Mouse (Mus musculus) neural tube, postnatal 0 days (tissue): Measurements from ENCODE around the gene Rusc1. TPM values are rescaled to one million over a fixed set of nuclear protein-coding genes. Genes with fewer than 3 reads are reported as not detected.

ENCODE experiments used
- polyA plus RNA-seq: library from polyadenylated mRNA; unstranded; fragments of >200 nt; fragmentation: Nextera tagmentation; extraction: Ambion mirVana; gene quantifications from 2 replicates; pipeline ENCODE4 v1.2.1, GENCODE M21; 2015

Rusc1 gene
- 99.3 and 116 TPM in 2 replicates for polyA plus RNA-seq

DNA sequence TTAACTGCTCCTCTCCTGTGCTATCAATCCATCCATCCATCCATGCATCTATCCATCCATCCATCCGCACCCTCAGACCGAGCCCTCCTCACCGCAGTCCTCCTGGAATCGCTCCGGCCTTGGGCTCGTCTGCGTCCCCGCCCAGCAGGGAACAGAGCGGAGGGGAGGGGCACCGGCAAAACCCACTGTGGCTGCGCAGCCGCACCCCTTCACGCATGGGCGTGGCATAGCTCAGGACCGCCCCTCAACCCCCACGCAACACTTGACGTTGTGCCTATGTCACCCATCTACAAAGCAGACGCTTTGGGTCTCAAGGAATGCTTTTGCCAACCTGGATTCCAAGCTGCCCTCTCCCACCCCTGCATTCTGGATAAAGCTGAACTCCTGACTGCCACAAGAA, at the start of gene Rusc1:
Gene Rusc1, minus strand, starts transcription at position 137 of the 400 bp plus-strand sequence.

DNA sequence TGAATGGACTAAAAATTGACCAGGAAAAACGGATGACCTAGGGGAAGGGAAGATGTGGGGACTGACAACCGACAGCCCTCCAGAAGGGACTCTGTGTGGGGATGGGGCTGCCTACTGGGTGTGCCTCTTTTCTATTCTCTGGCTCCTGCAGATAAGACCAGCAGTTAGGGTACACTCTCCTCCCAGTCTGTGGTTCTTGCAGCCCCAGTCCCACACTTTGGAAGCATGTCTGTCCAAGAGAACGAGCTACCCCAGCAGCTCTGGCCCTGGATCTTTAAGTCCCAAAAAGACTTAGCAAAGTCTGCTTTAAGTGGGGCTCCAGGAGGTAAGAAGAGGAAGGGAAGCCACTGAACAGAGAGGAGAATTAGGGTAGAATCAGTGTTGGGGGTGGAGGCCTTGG, 42.8 kb upstream of the Rusc1 start, which contains the start of gene Pklr:
Gene Pklr, plus strand, starts transcription at position 185 of the 400 bp plus-strand sequence.

DNA sequence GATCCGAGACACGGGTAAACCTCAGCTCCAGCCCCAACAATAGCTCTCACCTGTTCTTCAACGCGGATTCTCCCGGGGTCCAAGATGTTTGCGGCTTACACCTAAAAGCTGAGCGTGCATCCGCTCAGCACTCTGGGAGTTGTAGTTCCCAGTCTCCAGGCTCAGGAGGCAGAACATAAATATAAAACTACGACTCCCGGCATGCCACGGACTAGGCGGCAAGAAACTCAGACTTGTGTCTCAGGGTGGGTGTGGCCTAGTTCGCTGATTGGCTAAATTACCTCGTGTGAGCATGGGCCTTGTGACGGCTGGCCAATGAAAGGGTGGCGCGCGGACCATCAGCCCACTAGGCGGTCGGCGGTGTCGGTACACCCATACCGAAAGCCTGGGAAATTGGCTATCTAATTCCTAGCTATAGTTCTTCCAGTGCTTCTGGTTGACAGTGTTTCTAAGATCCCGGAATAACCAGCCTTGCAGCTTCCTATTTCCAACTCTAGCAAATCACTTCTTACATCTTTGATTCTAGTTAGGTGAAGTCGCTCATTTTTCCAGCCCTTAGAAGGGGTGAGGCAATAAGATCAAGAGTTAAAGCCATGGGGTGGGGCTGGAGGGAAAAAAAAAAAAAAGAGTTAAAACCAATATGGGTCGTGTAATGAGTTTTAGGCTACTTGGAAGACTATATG, 8.8 kb upstream of the Rusc1 start, which contains the start of gene Fdps:
Gene Fdps, minus strand, starts transcription at position 148 of the 683 bp plus-strand sequence.

DNA sequence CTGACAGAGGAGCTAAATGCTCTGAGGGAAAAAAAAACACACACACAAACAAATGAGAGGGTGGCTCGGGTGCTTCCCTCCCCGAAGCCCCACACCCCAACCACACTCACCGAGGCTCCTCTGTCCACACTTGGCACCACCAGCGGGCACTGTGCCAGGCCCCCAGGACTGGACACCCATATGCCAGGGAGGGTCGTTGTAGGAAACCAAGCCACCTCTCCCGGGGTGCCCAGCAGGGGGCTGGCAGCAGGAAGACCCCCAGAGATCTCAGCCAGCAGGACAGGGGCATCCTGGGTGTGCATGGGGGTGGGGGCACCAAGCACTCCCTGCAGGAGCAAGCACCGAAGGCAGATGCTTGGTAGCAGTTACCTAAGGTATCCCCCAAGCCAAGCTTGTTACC, 7.7 kb upstream of the Rusc1 start, which contains the start of gene Gm43738:
Gene Gm43738, minus strand, starts transcription at position 289 of the 400 bp plus-strand sequence.

Other genes with a start within 250 kb of the Rusc1 start
- 45.5 and 51.9 TPM in 2 replicates for gene Msto1, start 179.3 kb downstream of the Rusc1 start, polyA plus RNA-seq
- gene Ash1l, start 142.7 kb downstream of the Rusc1 start, polyA plus RNA-seq = 15.8 and 17.1 TPM in 2 replicates
- 118 and 128 TPM in 2 replicates for gene Dap3, start 142.1 kb downstream of the Rusc1 start, polyA plus RNA-seq
- not detected in 2 replicates for gene Gm43738, start 7.8 kb upstream of the Rusc1 start, polyA plus RNA-seq
- gene Fdps, start 8.6 kb upstream of the Rusc1 start, polyA plus RNA-seq = 365 and 386 TPM in 2 replicates
- 0.05 and 0.23 TPM in 2 replicates for gene Pklr, start 42.8 kb upstream of the Rusc1 start, polyA plus RNA-seq
- gene Hcn3, start 66.9 kb upstream of the Rusc1 start, polyA plus RNA-seq = 33.7 and 44.1 TPM in 2 replicates
- gene Clk2, start 71.5 kb upstream of the Rusc1 start, polyA plus RNA-seq = 18.0 and 20.4 TPM in 2 replicates
- 157 and 167 TPM in 2 replicates for gene Scamp3, start 84.2 kb upstream of the Rusc1 start, polyA plus RNA-seq
- gene Fam189b, start 89.8 kb upstream of the Rusc1 start, polyA plus RNA-seq = 32.2 and 35.7 TPM in 2 replicates
- gene Gba, start 109.6 kb upstream of the Rusc1 start, polyA plus RNA-seq = 44.1 and 48.5 TPM in 2 replicates
- gene Thbs3, start 121.9 kb upstream of the Rusc1 start, polyA plus RNA-seq = 43.9 and 50.6 TPM in 2 replicates
- 160 and 167 TPM in 2 replicates for gene Mtx1, start 133.8 kb upstream of the Rusc1 start, polyA plus RNA-seq
- 0.67 and 1.2 TPM in 2 replicates for gene Muc1, start 135.7 kb upstream of the Rusc1 start, polyA plus RNA-seq
- 272 and 290 TPM in 2 replicates for gene Krtcap2, start 152.7 kb upstream of the Rusc1 start, polyA plus RNA-seq
- 48.0 and 58.9 TPM in 2 replicates for gene Trim46, start 153.0 kb upstream of the Rusc1 start, polyA plus RNA-seq
- gene Dpm3, start 166.0 kb upstream of the Rusc1 start, polyA plus RNA-seq = 131 and 136 TPM in 2 replicates
- 56.5 and 58.8 TPM in 2 replicates for gene Slc50a1, start 177.3 kb upstream of the Rusc1 start, polyA plus RNA-seq
- gene Efna1, start 187.8 kb upstream of the Rusc1 start, polyA plus RNA-seq = 7.1 and 9.8 TPM in 2 replicates
- gene Efna3, start 229.7 kb upstream of the Rusc1 start, polyA plus RNA-seq = 90.5 and 99.5 TPM in 2 replicates
- 2.2 and 2.3 TPM in 2 replicates for gene Efna4, start 244.7 kb upstream of the Rusc1 start, polyA plus RNA-seq